Mouse (Mus musculus): ENCODE measurements around the gene Trak1.

DNA sequence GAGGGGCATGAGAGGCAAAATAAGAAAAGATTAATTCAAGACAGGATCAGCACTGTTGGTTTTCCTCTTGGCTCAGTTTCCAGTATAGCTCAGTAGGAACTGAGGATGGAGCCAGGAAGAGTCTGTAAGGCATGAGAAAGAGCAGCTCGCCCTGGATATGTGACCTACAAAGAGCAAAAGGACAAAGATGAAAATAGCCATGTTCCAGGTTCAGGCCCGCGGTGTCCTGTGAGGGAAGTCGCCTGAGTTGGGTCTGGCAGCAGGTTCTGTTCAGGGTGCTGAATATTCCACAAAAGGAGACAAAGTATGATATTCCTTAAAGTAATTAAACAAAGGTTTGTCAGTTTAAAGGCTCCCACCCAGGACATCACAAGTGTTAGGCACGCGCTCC lies 14.5 kb downstream of the Trak1 start:
- TF ChIP-seq CTCF (IDR thresholded peaks at IDR 0.05; ENCODE audit: low read depth) (no peak), EP300 (IDR thresholded peaks at IDR 0.05; ENCODE audit: low read depth) (no peak)

Data from liver, embryonic 14.5 days (tissue).